Mouse (Mus musculus): ENCODE measurements around the gene Dnajc15.

DNA sequence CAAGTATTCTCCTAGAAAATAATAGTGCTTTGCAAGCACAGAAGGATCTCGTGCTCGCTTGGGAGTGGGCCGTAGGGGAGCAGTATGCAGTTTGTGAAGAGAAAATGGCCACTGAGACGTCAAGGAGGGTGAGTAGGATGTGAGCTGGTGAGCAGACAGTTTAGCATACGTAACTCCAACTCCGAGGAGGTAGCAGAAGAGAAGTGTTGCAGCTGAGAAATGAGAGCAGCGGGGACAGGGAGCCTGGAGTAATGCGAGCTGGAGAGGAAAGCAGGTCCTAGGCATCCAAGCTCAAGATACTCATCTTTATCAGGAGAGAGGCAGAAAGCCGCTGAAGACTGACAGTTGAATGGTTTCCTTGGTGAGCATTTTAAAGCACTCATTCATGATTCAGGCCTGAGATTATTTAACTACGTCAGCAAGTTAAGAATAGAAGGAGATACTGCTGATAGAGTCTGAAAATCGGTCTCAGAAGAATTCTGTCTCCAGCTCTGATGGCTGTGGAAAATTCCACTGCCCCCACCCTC is 98.9 kb downstream of the Dnajc15 start:
- no peak for TF ChIP-seq CTCF (IDR thresholded peaks at IDR 0.05; ENCODE audit: low read depth, low read length)
- no peak for TF ChIP-seq GATA1 (IDR thresholded peaks at IDR 0.05; ENCODE audit: borderline replicate concordance, low read length)

Data from G1E (cell line).